Mouse (Mus musculus) MEL (cell line): ENCODE measurements around the gene Ptpn22. TPM values are rescaled to one million over a fixed set of nuclear protein-coding genes. Genes with fewer than 3 reads are reported as not detected.
A peak's percentile ranks its signal among the peaks of the same experiment; 100 is the strongest.

Experiments used
- DNase-seq: peaks from one replicate; pipeline ENCODE4 v3.0.0; 2011; ENCODE audit warnings: low read depth, low spot score
- H3K27ac ChIP-seq: 2 replicates; pipeline ENCODE4 v1.5.1; 2012; ENCODE audit warnings: low read depth, mild to moderate bottlenecking, control low read depth, low read length, moderate library complexity; ENCODE audit not compliant: control insufficient read depth
- H3K27me3 ChIP-seq, 2 experiments: fragments of 150-350 bp in 1 of 2; sonication (generic) in 1 of 2; 2 replicates each; pipeline ENCODE4 v1.6.1; 2012; ENCODE audit warnings: low read length in 2 of 2, mild to moderate bottlenecking in 2 of 2, improper control_type of control experiment in 1 of 2, moderate library complexity in 1 of 2; ENCODE audit not compliant: insufficient read depth in 2 of 2, control insufficient read depth in 1 of 2
- H3K36me3 ChIP-seq, 2 experiments: 2 replicates each; pipeline ENCODE4 v1.6.1; 2012 to 2014; ENCODE audit warnings: low read length in 2 of 2, improper control_type of control experiment in 1 of 2, inconsistent platforms in 1 of 2, mild to moderate bottlenecking in 1 of 2; ENCODE audit not compliant: insufficient read depth in 2 of 2, control insufficient read depth in 1 of 2
- H3K4me1 ChIP-seq, 2 experiments: fragments of 150-350 bp in 1 of 2; sonication (generic) in 1 of 2; 2 replicates each; pipeline ENCODE4 v1.6.1; 2012; ENCODE audit warnings: low read length in 2 of 2, improper control_type of control experiment in 1 of 2, mild to moderate bottlenecking in 1 of 2; ENCODE audit not compliant: insufficient read depth in 2 of 2, control insufficient read depth in 1 of 2
- H3K4me3 ChIP-seq, 2 experiments: fragments of 150-350 bp in 1 of 2; sonication (generic) in 1 of 2; 2 replicates each; pipeline ENCODE4 v1.5.1; 2012; ENCODE audit warnings: low read depth in 2 of 2, low read length in 2 of 2, mild to moderate bottlenecking in 2 of 2, moderate library complexity in 2 of 2, control low read depth in 1 of 2, improper control_type of control experiment in 1 of 2; ENCODE audit not compliant: control insufficient read depth in 1 of 2, insufficient read depth in 1 of 2
- H3K79me2 ChIP-seq: 2 replicates; pipeline ENCODE4 v1.6.1; 2012; ENCODE audit warnings: mild to moderate bottlenecking, low read length, moderate library complexity; ENCODE audit not compliant: control insufficient read depth, poor library complexity, insufficient read depth
- H3K9ac ChIP-seq: 2 replicates; pipeline ENCODE4 v1.6.1; 2012; ENCODE audit warnings: low read depth, mild to moderate bottlenecking, control low read depth, low read length, moderate library complexity; ENCODE audit not compliant: control insufficient read depth, poor library complexity, severe bottlenecking
- H3K9me3 ChIP-seq: fragments of 150-350 bp; sonication (generic); replicated peaks from 2 replicates; pipeline ENCODE4 v1.6.1; 2012; ENCODE audit warnings: mild to moderate bottlenecking, low read length, improper control_type of control experiment, moderate library complexity; ENCODE audit not compliant: insufficient read depth
- CHD2 ChIP-seq: IDR thresholded peaks from 2 replicates; pipeline ENCODE4 v1.6.1; 2011; ENCODE audit warnings: low read length, improper control_type of control experiment
- ETS1 ChIP-seq: IDR thresholded peaks from 2 replicates; pipeline ENCODE4 v1.6.1; 2012; ENCODE audit warnings: low read depth, mild to moderate bottlenecking, inconsistent platforms, low read length, improper control_type of control experiment, moderate library complexity
- GATA1 ChIP-seq: IDR thresholded peaks from 2 replicates; pipeline ENCODE4 v1.6.1; 2011; ENCODE audit warnings: low read depth, low read length, improper control_type of control experiment
- HCFC1 ChIP-seq: IDR thresholded peaks from 2 replicates; pipeline ENCODE4 v1.6.1; 2012; ENCODE audit warnings: low read depth, mild to moderate bottlenecking, inconsistent platforms, low read length, improper control_type of control experiment, moderate library complexity
- MAX ChIP-seq: IDR thresholded peaks from 2 replicates; pipeline ENCODE4 v1.6.1; 2011; ENCODE audit warnings: low read length, improper control_type of control experiment
- NELFE ChIP-seq: IDR thresholded peaks from 2 replicates; pipeline ENCODE4 v1.6.1; 2011; ENCODE audit warnings: low read depth, low read length, improper control_type of control experiment
- SMC3 ChIP-seq: IDR thresholded peaks from 2 replicates; pipeline ENCODE4 v1.6.1; 2011; ENCODE audit warnings: low read depth, low read length, improper control_type of control experiment
- USF1 ChIP-seq: IDR thresholded peaks from 2 replicates; pipeline ENCODE4 v1.6.1; 2014; ENCODE audit warnings: low read depth, mild to moderate bottlenecking, inconsistent platforms, low read length, improper control_type of control experiment, moderate library complexity
- ZC3H11A ChIP-seq: IDR thresholded peaks from 2 replicates; pipeline ENCODE4 v1.6.1; 2012; ENCODE audit warnings: low read depth, mild to moderate bottlenecking, inconsistent platforms, low read length, improper control_type of control experiment
- ZNF384 ChIP-seq: IDR thresholded peaks from 2 replicates; pipeline ENCODE4 v1.6.1; 2012; ENCODE audit warnings: low read depth, mild to moderate bottlenecking, inconsistent platforms, low read length, improper control_type of control experiment
- polyA plus RNA-seq, 2 experiments: library from polyadenylated mRNA; stranded (reverse) in 1 of 2; unstranded in 1 of 2; fragments of >175 nt in 1 of 2; fragments of >200 nt in 1 of 2; gene quantifications; 2 replicates each; pipeline versions ENCODE4 v1.2.1 to v1.2.4; 2012; ENCODE audit warnings: low replicate concordance in 2 of 2, low read depth in 1 of 2; ENCODE audit not compliant: insufficient read length in 2 of 2, insufficient read depth in 1 of 2, missing spikeins in 1 of 2
- total RNA-seq: library from RNA; depleted of rRNA; stranded (reverse); fragments of 300-350 nt; gene quantifications from 2 replicates; pipeline ENCODE4 v1.2.3, GENCODE M21; 2012; rRNA removed

Gene Ptpn22
- 0.10 TPM in 1 of 2 replicates, not detected in the other for total RNA-seq
- under 1 TPM in 1 of 2 experiments, not detected in 1; 0.06 TPM for polyA plus RNA-seq

GRCm38 (mm10) chr3:103858881-103859801, at the start of gene Ptpn22:
Gene Ptpn22, plus strand, starts transcription at chr3:103859795.
- Histone ChIP-seq H3K4me1 (peaks cover 1 to 10% of the 10 kb centered on the region in 2 experiments; a peak in 2 of 4 replicates), H3K27me3 (no peaks in the 10 kb centered on the region; a peak in 1 of 4 replicates), H3K9ac (peak within 1 kb of the TSS; percentile 33), H3K4me3 (peak within 1 kb of the TSS; percentile 48 to 66), H3K36me3 (peaks cover 0 to 5% of the 10 kb centered on the region in 2 experiments; a peak in 2 of 4 replicates), H3K9me3 (no peaks in the 10 kb centered on the region), H3K79me2 (no peaks in the 10 kb centered on the region), H3K27ac (peak within 1 kb of the TSS; percentile 45)
- DNase-seq = peak; percentile 66
- TF ChIP-seq GATA1 (peak; percentile 1; the same call in 1 of the 2 replicates), HCFC1 (no peak), USF1 (no peak), MAX (no peak), ZNF384 (peak; percentile 89)

GRCm38 (mm10) chr3:103809799-103810150, 49.8 kb upstream of the Ptpn22 start:
- peak; percentile 6; the same call in 1 of the 2 replicates for TF ChIP-seq SMC3
- no peak for TF ChIP-seq ZNF384
- TF ChIP-seq ZC3H11A = no peak
- H3K4me1 ChIP-seq = peaks cover 4 to 6% of the 10 kb centered on the region in 2 experiments; a peak in 3 of 4 replicates
- peaks cover 0 to 13% of the 10 kb centered on the region in 2 experiments for H3K36me3 ChIP-seq

GRCm38 (mm10) chr3:103810967-103811366, 48.6 kb upstream of the Ptpn22 start:
- DNase-seq = no peak
- Histone ChIP-seq H3K9me3 (no peaks in the 10 kb centered on the region), H3K4me3 (no peak overlapping the region), H3K27me3 (no peaks in the 10 kb centered on the region), H3K79me2 (peaks cover 19% of the 10 kb centered on the region)
- TF ChIP-seq CHD2 = no peak
- TF ChIP-seq USF1 = no peak
- TF ChIP-seq ETS1 = no peak
- no peak for TF ChIP-seq ZNF384
- no peak for TF ChIP-seq NELFE
- TF ChIP-seq, all 39 proteins: peak for 0
- Histone ChIP-seq H3K36me3 (peaks cover 0 to 12% of the 10 kb centered on the region in 2 experiments), H3K9ac (no peak overlapping the region), H3K27ac (no peak overlapping the region), H3K4me1 (peaks cover 4 to 6% of the 10 kb centered on the region in 2 experiments; a peak in 3 of 4 replicates)

More at GRCm38 (mm10) chr3:103809799-103810150, 49.8 kb upstream of the Ptpn22 start:
- Histone ChIP-seq H3K27ac (peak overlapping the region; percentile 97), H3K9ac (peak overlapping the region; percentile 100), H3K27me3 (no peaks in the 10 kb centered on the region), H3K79me2 (peaks cover 19% of the 10 kb centered on the region), H3K9me3 (no peaks in the 10 kb centered on the region), H3K4me3 (peak overlapping the region; percentile 83 to 100)
- no peak for DNase-seq
